Comparison of ENCODE assay signal across 8 mouse cellular contexts in genomic region chr7:78568411-78569254, GRCm38 (mm10).
DNase-seq lines count a peak whose midpoint lies in the region; ATAC-seq and TF ChIP-seq lines count a peak whose summit lies in the region.

No protein-coding gene starts in this region.

- H3K4me1 ChIP-seq in midbrain, embryonic 16.5 days (ENCODE audit: control insufficient read depth, insufficient read depth, low read length), result peaks cover 17% of the 10 kb centered on the region
- peaks cover 6% of the 10 kb centered on the region; the same call in 1 of the 2 replicates for H3K4me1 ChIP-seq in stomach, embryonic 16.5 days (ENCODE audit: control insufficient read depth, insufficient read depth, low read length)

- peak overlapping the region; percentile 37 for H3K4me2 ChIP-seq in midbrain, embryonic 16.5 days (ENCODE audit: low read length)
- H3K4me2 ChIP-seq in stomach, embryonic 16.5 days (ENCODE audit: low read depth, low read length), result peak overlapping the region; percentile 42

- DNase-seq in spleen, postnatal 10 days (ENCODE audit: low spot score in 2 of 2), result peak; percentile 13 to 56
- DNase-seq in spleen, postnatal 4 days (ENCODE audit: low spot score in 2 of 2), result no peak
- peak; percentile 91 to 92 for DNase-seq in cerebellum, postnatal 10 days
- DNase-seq in gastrocnemius, adult 2 months, result peak; percentile 62
- DNase-seq in hindlimb bud, embryonic 11.5 days (ENCODE audit: extremely low spot score, low read depth, low spot score), result peak; percentile 37
- peak; percentile 86 for DNase-seq in left cerebral cortex, postnatal 4 days

- no peaks in the 10 kb centered on the region for H3K9me3 ChIP-seq in midbrain, embryonic 16.5 days (replicated peaks; ENCODE audit: control insufficient read depth, low read length, poor library complexity, severe bottlenecking)
- H3K9me3 ChIP-seq in stomach, embryonic 16.5 days (replicated peaks; ENCODE audit: control insufficient read depth, low read length), result no peaks in the 10 kb centered on the region

- WGBS in midbrain, embryonic 16.5 days, result 13% methylated on average over 16 of the region's 16 CpGs
- 14% methylated on average over 16 of the region's 16 CpGs for WGBS in stomach, embryonic 16.5 days

- no peaks in the 10 kb centered on the region; the same call in 1 of the 2 replicates for H3K27me3 ChIP-seq in midbrain, embryonic 16.5 days (ENCODE audit: control insufficient read depth, insufficient read depth, low read depth, low read length)
- peaks cover 3% of the 10 kb centered on the region; the same call in 1 of the 2 replicates for H3K27me3 ChIP-seq in stomach, embryonic 16.5 days (ENCODE audit: control insufficient read depth, insufficient read depth, low read length)

- TF ChIP-seq CTCF in gastrocnemius, adult 2 months (IDR thresholded peaks at IDR 0.05), result peak; percentile 77

- H3K4me3 ChIP-seq in gastrocnemius, adult 2 months, result peak overlapping the region; percentile 50
- no peak overlapping the region for H3K4me3 ChIP-seq in midbrain, embryonic 16.5 days (ENCODE audit: low read depth, low read length)
- peak overlapping the region; percentile 19; the same call in 1 of the 2 replicates for H3K4me3 ChIP-seq in stomach, embryonic 16.5 days (replicated peaks; ENCODE audit: low read length)

- ATAC-seq in midbrain, embryonic 16.5 days, result peak; percentile 73
- ATAC-seq in stomach, embryonic 16.5 days (ENCODE audit: insufficient read depth, low FRiP score), result peak; percentile 42; the same call in 1 of the 2 replicates

- H3K9ac ChIP-seq in midbrain, embryonic 16.5 days (ENCODE audit: low read depth, low read length), result 0 out of 2 replicates have a peak overlapping the region, but pooled peaks have one; percentile 39
- H3K9ac ChIP-seq in stomach, embryonic 16.5 days (ENCODE audit: low read length), result peak overlapping the region; percentile 47; the same call in 1 of the 2 replicates

- H3K27ac ChIP-seq in gastrocnemius, adult 2 months, result no peak overlapping the region
- H3K27ac ChIP-seq in midbrain, embryonic 16.5 days (ENCODE audit: low read length), result no peak overlapping the region
- no peak overlapping the region for H3K27ac ChIP-seq in stomach, embryonic 16.5 days (ENCODE audit: low read length)

- intact Hi-C loops in gastrocnemius, adult 2 months (cut with DNase I), result no loop called here
- intact Hi-C loops in left cerebral cortex, postnatal 4 days (cut with DNase I), result loop anchor here (10.0 kb wide), 1 partner anchor 264 kb away; no protein-coding TSS in a partner anchor

- H3K36me3 ChIP-seq in midbrain, embryonic 16.5 days (ENCODE audit: control insufficient read depth, insufficient read depth, low read length), result no peaks in the 10 kb centered on the region
- no peaks in the 10 kb centered on the region for H3K36me3 ChIP-seq in stomach, embryonic 16.5 days (ENCODE audit: control insufficient read depth, insufficient read depth, low read length)

Comparison
In these comparisons a context has a peak if more than half of its experiments do, and no peak if none do; other contexts are left out.
1. DNase-seq: peak in spleen, postnatal 10 days (2 of 2), cerebellum, postnatal 10 days (2 of 2), gastrocnemius, adult 2 months (single experiment), hindlimb bud, embryonic 11.5 days (single experiment) and left cerebral cortex, postnatal 4 days (single experiment); none in spleen, postnatal 4 days (0 of 2).